ENCODE assay signal across 9 mouse cellular contexts in the genomic region with DNA sequence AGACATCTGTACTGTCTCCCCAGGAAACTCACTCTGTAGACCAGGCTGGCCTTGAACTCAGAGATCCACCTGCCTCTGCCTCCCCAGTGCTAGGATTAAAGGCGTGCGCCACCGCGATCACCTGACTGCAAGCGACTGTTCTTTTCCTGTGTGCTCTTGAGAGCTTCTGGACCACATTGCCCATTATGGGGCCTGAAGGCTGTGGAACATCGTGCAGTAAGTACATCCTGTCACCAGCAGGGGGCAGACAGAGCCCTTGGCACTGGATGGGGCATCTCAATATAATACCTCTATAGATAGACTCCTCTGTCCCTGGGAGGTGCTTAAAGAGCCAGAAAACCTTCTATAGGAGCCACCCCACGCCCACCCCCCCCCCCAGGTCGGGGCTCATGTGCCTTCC. TPM values are rescaled to one million over a fixed set of nuclear protein-coding genes. Genes with fewer than 3 reads are reported as not detected.
A peak's percentile ranks its signal among the peaks of the same experiment; 100 is the strongest.
DNase-seq lines count a peak whose midpoint lies in the region; ATAC-seq and TF ChIP-seq lines count a peak whose summit lies in the region.
"Had no signal": no experiment of that assay in that cellular context is flagged by ENCODE, and none has a peak within 500 bp of the region (broad histone marks: within the 10 kb centered on the region; RNA-seq: fewer than 3 reads in every experiment).

No protein-coding gene starts in this region.

- no peak overlapping the region for H3K27ac ChIP-seq in embryonic fibroblast, embryonic 13.5 days (ENCODE audit: insufficient read depth, low read length)
- no peak overlapping the region for H3K27ac ChIP-seq in heart, embryonic 11.5 days (ENCODE audit: low read depth, low read length)
- no peak overlapping the region for H3K27ac ChIP-seq in liver, embryonic 16.5 days (ENCODE audit: low read length)
- H3K27ac ChIP-seq: hindbrain, embryonic 15.5 days had no signal

- peak; percentile 90 for TF ChIP-seq CTCF in embryonic fibroblast, embryonic 13.5 days (IDR thresholded peaks at IDR 0.05; ENCODE audit: borderline replicate concordance, insufficient read depth, low read length)

- no peaks in the 10 kb centered on the region for H3K9me3 ChIP-seq in heart, embryonic 11.5 days (replicated peaks; ENCODE audit: control insufficient read depth, low read length)
- H3K9me3 ChIP-seq in liver, embryonic 16.5 days (replicated peaks; ENCODE audit: control insufficient read depth, low read length) = no peaks in the 10 kb centered on the region
- H3K9me3 ChIP-seq: hindbrain, embryonic 15.5 days had no signal

- H3K9ac ChIP-seq in heart, embryonic 11.5 days (ENCODE audit: low read depth, low read length) = no peak overlapping the region
- no peak overlapping the region for H3K9ac ChIP-seq in liver, embryonic 16.5 days (ENCODE audit: low read depth, low read length)
- H3K9ac ChIP-seq: hindbrain, embryonic 15.5 days had no signal

- no peak overlapping the region for H3K4me2 ChIP-seq in heart, embryonic 11.5 days
- H3K4me2 ChIP-seq in liver, embryonic 16.5 days (ENCODE audit: low read depth, low read length) = no peak overlapping the region
- H3K4me2 ChIP-seq: hindbrain, embryonic 15.5 days had no signal

- peaks cover 4% of the 10 kb centered on the region for H3K27me3 ChIP-seq in heart, embryonic 11.5 days (ENCODE audit: control insufficient read depth, insufficient read depth, low read length)
- H3K27me3 ChIP-seq in liver, embryonic 16.5 days (ENCODE audit: control insufficient read depth, insufficient read depth, low read depth, low read length) = no peaks in the 10 kb centered on the region
- H3K27me3 ChIP-seq: hindbrain, embryonic 15.5 days had no signal

- peak; percentile 53; the same call in 1 of the 2 replicates for ATAC-seq in heart, embryonic 11.5 days (replicated peaks; ENCODE audit: insufficient number of reproducible peaks, low FRiP score, low TSS enrichment)
- peak; percentile 52 for ATAC-seq in liver, embryonic 16.5 days (ENCODE audit: low read depth)

- no peaks in the 10 kb centered on the region for H3K36me3 ChIP-seq in heart, embryonic 11.5 days (ENCODE audit: control insufficient read depth, insufficient read depth, low read length)
- H3K36me3 ChIP-seq in liver, embryonic 16.5 days (ENCODE audit: control insufficient read depth, insufficient read depth) = no peaks in the 10 kb centered on the region
- H3K36me3 ChIP-seq: hindbrain, embryonic 15.5 days had no signal

- no peaks in the 10 kb centered on the region for H3K4me1 ChIP-seq in embryonic fibroblast, embryonic 13.5 days (ENCODE audit: control insufficient read depth, insufficient read depth, low read length)
- H3K4me1 ChIP-seq in heart, embryonic 11.5 days (ENCODE audit: control insufficient read depth, insufficient read depth, low read length) = no peaks in the 10 kb centered on the region
- H3K4me1 ChIP-seq in liver, embryonic 16.5 days (ENCODE audit: control insufficient read depth, low read depth, low read length) = no peaks in the 10 kb centered on the region; the same call in 1 of the 2 replicates

- H3K4me3 ChIP-seq in embryonic fibroblast, embryonic 13.5 days (ENCODE audit: insufficient read depth, low read length) = no peak overlapping the region
- no peak overlapping the region for H3K4me3 ChIP-seq in heart, embryonic 11.5 days (ENCODE audit: low read depth, low read length)
- no peak overlapping the region for H3K4me3 ChIP-seq in liver, embryonic 16.5 days (ENCODE audit: low read depth, low read length)
- H3K4me3 ChIP-seq: hindbrain, embryonic 15.5 days had no signal

- TF ChIP-seq POLR2A in embryonic fibroblast, embryonic 13.5 days (IDR thresholded peaks at IDR 0.05; ENCODE audit: low read depth, low read length) = no peak

- peak; percentile 61 to 69 for DNase-seq in CD8-positive naive resting alpha-beta T cell, adult 2 months (ENCODE audit: low read depth in 2 of 2, low spot score in 2 of 2)
- peak; percentile 41 to 60 for DNase-seq in adrenal gland, postnatal 4 days (ENCODE audit: low spot score in 2 of 2)
- DNase-seq in kidney, postnatal 4 days = peak; percentile 84 to 85
- peak; percentile 40 for DNase-seq in retina, adult 2 months (ENCODE audit: low read depth, low spot score)
- DNase-seq in thymus, postnatal 14 days = peak; percentile 77

- 24% methylated on average over 8 of the region's 8 CpGs for WGBS in heart, embryonic 11.5 days (ENCODE audit: insufficient replicate concordance)
- WGBS in liver, embryonic 16.5 days (ENCODE audit: insufficient replicate concordance) = 17% methylated on average over 8 of the region's 8 CpGs

RNA-seq across cellular contexts. Expression of gene Cdh15, which starts 12.8 kb away (rescaled TPM):
- total RNA-seq in adrenal gland, postnatal 4 days (2021) = 1 to 10 TPM in 1 of 2 experiments, under 1 TPM in 1; 0.62 to 1.8 TPM
- 0.21 TPM in 1 of 2 replicates, not detected in the other for polyA plus RNA-seq in embryonic fibroblast, embryonic 13.5 days (2011; ENCODE audit: insufficient read length, low read depth, missing spikeins)
- 0.42 and 0.67 TPM in 2 replicates for polyA plus RNA-seq in heart, embryonic 11.5 days (2014; fragmentation: Nextera tagmentation; extraction: Ambion mirVana)
- 0.21 and 0.38 TPM in 2 replicates for polyA plus RNA-seq in liver, embryonic 16.5 days (2015; fragmentation: Nextera tagmentation; extraction: Ambion mirVana)

RNA-seq across cellular contexts. Expression of gene Acsf3, which starts 59.7 kb away (rescaled TPM):
- 10 to 100 TPM; 34.0 to 35.8 TPM for total RNA-seq in adrenal gland, postnatal 4 days (2021)
- 5.4 and 6.0 TPM in 2 replicates for polyA plus RNA-seq in embryonic fibroblast, embryonic 13.5 days (2011; ENCODE audit: insufficient read length, low read depth, missing spikeins)
- polyA plus RNA-seq in heart, embryonic 11.5 days (2014; fragmentation: Nextera tagmentation; extraction: Ambion mirVana) = 15.4 and 17.5 TPM in 2 replicates
- 9.1 and 10.3 TPM in 2 replicates for polyA plus RNA-seq in liver, embryonic 16.5 days (2015; fragmentation: Nextera tagmentation; extraction: Ambion mirVana)
